Mouse (Mus musculus): ENCODE results near the gene Dnajc15. TPM values are rescaled to one million over a fixed set of nuclear protein-coding genes. Genes with fewer than 3 reads are reported as not detected.

Gene Dnajc15
- total RNA-seq, 1 experiment from 2014 or later, result 460 TPM

- DNase-seq, result no peak
Measured at GRCm38 (mm10) chr14:77796506-77796905, 78.4 kb downstream of the Dnajc15 start.

GRCm38 (mm10) chr14:77795240-77795639 lies 79.7 kb downstream of the Dnajc15 start:
- DNase-seq, result no peak

GRCm38 (mm10) chr14:77794285-77794949 lies 80.5 kb downstream of the Dnajc15 start:
- no peak for DNase-seq

GRCm38 (mm10) chr14:77792998-77793397 lies 81.9 kb downstream of the Dnajc15 start:
- no peak for DNase-seq

GRCm38 (mm10) chr14:77783217-77783616 lies 91.7 kb downstream of the Dnajc15 start:
- peak; percentile 49 for DNase-seq

GRCm38 (mm10) chr14:77777365-77777764 lies 97.6 kb downstream of the Dnajc15 start:
- no peak for DNase-seq

GRCm38 (mm10) chr14:77776005-77776531 lies 98.9 kb downstream of the Dnajc15 start:
- no peak for DNase-seq

GRCm38 (mm10) chr14:77773331-77773730 lies 101.6 kb downstream of the Dnajc15 start:
- DNase-seq, result no peak

- no peak for DNase-seq
Measured at GRCm38 (mm10) chr14:77771626-77772025, 103.3 kb downstream of the Dnajc15 start.

Other genes starting within 250 kb of the Dnajc15 start
- 1.5 and 7.5 TPM in 2 replicates for gene Epsti1, start 29.1 kb upstream of the Dnajc15 start, total RNA-seq (2021)
- not detected in 2 replicates for gene Fam216b, start 213.9 kb upstream of the Dnajc15 start, total RNA-seq (2021)